Mouse (Mus musculus) cerebellum, adult 2 months (tissue): Measurements from ENCODE around the gene Evi5l.
A peak's percentile ranks its signal among the peaks of the same experiment; 100 is the strongest.

Experiments used
- CTCF ChIP-seq: fragments of 200-500 bp; IDR thresholded peaks from 2 replicates; pipeline ENCODE4 v1.5.1; 2011; ENCODE audit warnings: low read depth, mild to moderate bottlenecking, control low read depth, low read length, moderate library complexity, borderline replicate concordance; ENCODE audit not compliant: insufficient read depth
- POLR2A ChIP-seq: fragments of 200-500 bp; IDR thresholded peaks from 2 replicates; pipeline ENCODE4 v1.6.1; 2011; ENCODE audit warnings: low read length, control low read depth, borderline replicate concordance; ENCODE audit not compliant: insufficient read depth

GRCm38 (mm10) chr8:4250306-4250970, 84.1 kb downstream of the Evi5l start:
- no peak for TF ChIP-seq POLR2A
- TF ChIP-seq CTCF: peak; percentile 80
